Mouse (Mus musculus) midbrain, embryonic 11.5 days (tissue): ENCODE data around the gene Rpp30. TPM values are rescaled to one million over a fixed set of nuclear protein-coding genes. Genes with fewer than 3 reads are reported as not detected.

Experiments
- ATAC-seq: fragments of 200-750 bp; cut with Nextera tagmentation; 2 replicates; pipeline ENCODE4 v1.8.0; 2017; ENCODE audit warnings: moderate TSS enrichment, moderate library complexity; ENCODE audit not compliant: low FRiP score
- DNase-seq: peaks from one replicate; pipeline ENCODE4 v3.0.0; 2015; ENCODE audit warnings: low spot score; ENCODE audit errors: missing footprints
- H3K27ac ChIP-seq: fragments of 300-500 bp; sonication (generic); 2 replicates; pipeline ENCODE4 v1.5.1; 2014; ENCODE audit warnings: low read depth, low read length
- H3K27me3 ChIP-seq: fragments of 300-500 bp; sonication (generic); 2 replicates; pipeline ENCODE4 v1.6.1; 2014; ENCODE audit warnings: mild to moderate bottlenecking, low read length, moderate library complexity, mixed read lengths; ENCODE audit not compliant: control insufficient read depth, insufficient read depth
- H3K36me3 ChIP-seq: fragments of 300-500 bp; sonication (generic); 2 replicates; pipeline ENCODE4 v1.6.1; 2014; ENCODE audit warnings: mild to moderate bottlenecking, low read length, moderate library complexity, mixed read lengths; ENCODE audit not compliant: control insufficient read depth, insufficient read depth
- H3K4me1 ChIP-seq: fragments of 300-500 bp; sonication (generic); 2 replicates; pipeline ENCODE4 v1.6.1; 2014; ENCODE audit warnings: low read length; ENCODE audit not compliant: control insufficient read depth, insufficient read depth
- H3K4me2 ChIP-seq: fragments of 300-500 bp; sonication (generic); 2 replicates; pipeline ENCODE4 v1.6.1; 2014; ENCODE audit warnings: mild to moderate bottlenecking, moderate library complexity
- H3K4me3 ChIP-seq: fragments of 300-500 bp; sonication (generic); 2 replicates; pipeline ENCODE4 v1.5.1; 2014; ENCODE audit warnings: low read depth, low read length
- H3K9ac ChIP-seq: fragments of 300-500 bp; sonication (generic); 2 replicates; pipeline ENCODE4 v1.6.1; 2014; ENCODE audit warnings: low read length
- H3K9me3 ChIP-seq: fragments of 300-500 bp; sonication (generic); 2 replicates; pipeline ENCODE4 v1.6.1; 2016; ENCODE audit warnings: low read length; ENCODE audit not compliant: control insufficient read depth
- WGBS: fragments of 180-500 bp; shearing (Covaris S2); extraction: QIAGEN DNeasy Blood & Tissue Kit; methylation state at CpG from one replicate; pipeline ENCODE4 v1.1.7; 2014; 5-methylcytosine and 5-hydroxymethylcytosine counted together
- polyA plus RNA-seq: library from polyadenylated mRNA; unstranded; fragments of >200 nt; fragmentation: Nextera tagmentation; extraction: Ambion mirVana; gene quantifications from 2 replicates; pipeline ENCODE4 v1.2.1, GENCODE M21; 2014

Rpp30 gene
- polyA plus RNA-seq, 1 experiment from 2014 or later, result 112 TPM

- no peaks in the 10 kb centered on the region for H3K9me3 ChIP-seq
- DNase-seq (no peak), ATAC-seq (no peak)
- H3K4me1 ChIP-seq, result no peaks in the 10 kb centered on the region
- 88% methylated on average over 14 of the region's 14 CpGs for WGBS
- H3K27ac ChIP-seq, result no peak within 1 kb of the TSS
- no peak within 1 kb of the TSS for H3K4me3 ChIP-seq
- H3K9ac ChIP-seq, result no peak within 1 kb of the TSS
- H3K36me3 ChIP-seq, result no peaks in the 10 kb centered on the region
- H3K4me2 ChIP-seq, result no peak within 1 kb of the TSS
- no peaks in the 10 kb centered on the region for H3K27me3 ChIP-seq
Measured at GRCm38 (mm10) chr19:36119783-36120471, 36.4 kb downstream of the Rpp30 start, which contains the start of gene Ankrd1. Gene Ankrd1 (minus strand): TSS chr19:36120099.

- no peak overlapping the region for H3K4me3 ChIP-seq
- H3K36me3 ChIP-seq, result no peaks in the 10 kb centered on the region
- no peaks in the 10 kb centered on the region for H3K9me3 ChIP-seq
- no peak overlapping the region for H3K9ac ChIP-seq
- WGBS, result 93% methylated on average over 1 of the region's 1 CpGs
- no peaks in the 10 kb centered on the region for H3K4me1 ChIP-seq
- H3K27ac ChIP-seq, result no peak overlapping the region
- ATAC-seq (no peak), DNase-seq (no peak)
- no peak overlapping the region for H3K4me2 ChIP-seq
- no peaks in the 10 kb centered on the region for H3K27me3 ChIP-seq
Measured at GRCm38 (mm10) chr19:36124203-36124602, 40.7 kb downstream of the Rpp30 start.

GRCm38 (mm10) chr19:36128440-36128839, 44.9 kb downstream of the Rpp30 start:
- H3K4me1 ChIP-seq, result no peaks in the 10 kb centered on the region
- DNase-seq, result no peak
- no peak overlapping the region for H3K4me3 ChIP-seq
- no peak overlapping the region for H3K9ac ChIP-seq
- WGBS, result 93% methylated on average over 3 of the region's 3 CpGs
- no peak overlapping the region for H3K27ac ChIP-seq
- H3K4me2 ChIP-seq, result no peak overlapping the region
- H3K9me3 ChIP-seq, result no peaks in the 10 kb centered on the region
- H3K27me3 ChIP-seq, result no peaks in the 10 kb centered on the region
- no peaks in the 10 kb centered on the region for H3K36me3 ChIP-seq
- ATAC-seq, result no peak

- no peaks in the 10 kb centered on the region for H3K36me3 ChIP-seq
Measured at GRCm38 (mm10) chr19:36129213-36129612, 45.7 kb downstream of the Rpp30 start.

GRCm38 (mm10) chr19:36129643-36130042, 46.1 kb downstream of the Rpp30 start:
- Histone ChIP-seq H3K9me3 (no peaks in the 10 kb centered on the region), H3K4me2 (no peak overlapping the region), H3K27ac (no peak overlapping the region), H3K27me3 (no peaks in the 10 kb centered on the region), H3K4me3 (no peak overlapping the region), H3K4me1 (no peaks in the 10 kb centered on the region), H3K9ac (no peak overlapping the region), H3K36me3 (no peaks in the 10 kb centered on the region)
- DNase-seq (no peak), ATAC-seq (no peak)
- WGBS, result 65% methylated on average over 12 of the region's 12 CpGs

More at GRCm38 (mm10) chr19:36129213-36129612, 45.7 kb downstream of the Rpp30 start:
- Histone ChIP-seq H3K4me1 (no peaks in the 10 kb centered on the region), H3K27me3 (no peaks in the 10 kb centered on the region), H3K27ac (no peak overlapping the region), H3K4me3 (no peak overlapping the region), H3K9me3 (no peaks in the 10 kb centered on the region), H3K4me2 (no peak overlapping the region), H3K9ac (no peak overlapping the region)
- DNase-seq (no peak), ATAC-seq (no peak)
- 67% methylated on average over 9 of the region's 9 CpGs for WGBS

- no peak overlapping the region for H3K9ac ChIP-seq
- H3K27me3 ChIP-seq, result no peaks in the 10 kb centered on the region
- H3K9me3 ChIP-seq, result no peaks in the 10 kb centered on the region
- no peak for ATAC-seq
- no peak for DNase-seq
- no peak overlapping the region for H3K4me2 ChIP-seq
- no peaks in the 10 kb centered on the region for H3K4me1 ChIP-seq
- H3K27ac ChIP-seq, result no peak overlapping the region
- no peaks in the 10 kb centered on the region for H3K36me3 ChIP-seq
- no peak overlapping the region for H3K4me3 ChIP-seq
- 45% methylated on average over 2 of the region's 2 CpGs for WGBS
Measured at GRCm38 (mm10) chr19:36130181-36130580, 46.7 kb downstream of the Rpp30 start.

- Histone ChIP-seq H3K4me2 (no peak overlapping the region), H3K27ac (no peak overlapping the region), H3K9me3 (no peaks in the 10 kb centered on the region), H3K4me3 (no peak overlapping the region), H3K36me3 (no peaks in the 10 kb centered on the region), H3K27me3 (no peaks in the 10 kb centered on the region), H3K4me1 (no peaks in the 10 kb centered on the region), H3K9ac (no peak overlapping the region)
- WGBS, result 79% methylated on average over 6 of the region's 6 CpGs
- DNase-seq (no peak), ATAC-seq (no peak)
Measured at GRCm38 (mm10) chr19:36131990-36132389, 48.5 kb downstream of the Rpp30 start.

- DNase-seq (no peak), ATAC-seq (no peak)
- Histone ChIP-seq H3K4me3 (no peak overlapping the region), H3K27ac (no peak overlapping the region), H3K9ac (no peak overlapping the region), H3K4me2 (no peak overlapping the region), H3K36me3 (no peaks in the 10 kb centered on the region), H3K4me1 (no peaks in the 10 kb centered on the region), H3K27me3 (no peaks in the 10 kb centered on the region), H3K9me3 (no peaks in the 10 kb centered on the region)
- WGBS, result 88% methylated on average over 6 of the region's 6 CpGs
Measured at GRCm38 (mm10) chr19:36133064-36133463, 49.5 kb downstream of the Rpp30 start.

GRCm38 (mm10) chr19:36133731-36134130, 50.2 kb downstream of the Rpp30 start:
- no peak for ATAC-seq
- Histone ChIP-seq H3K36me3 (no peaks in the 10 kb centered on the region), H3K4me1 (no peaks in the 10 kb centered on the region), H3K27ac (no peak overlapping the region), H3K4me2 (no peak overlapping the region), H3K9ac (no peak overlapping the region), H3K4me3 (no peak overlapping the region), H3K27me3 (no peaks in the 10 kb centered on the region), H3K9me3 (no peaks in the 10 kb centered on the region)
- WGBS, result 70% methylated on average over 5 of the region's 5 CpGs
- DNase-seq, result peak; percentile 57
